Comparison of ENCODE assay signal across 19 mouse cellular contexts in the genomic region with DNA sequence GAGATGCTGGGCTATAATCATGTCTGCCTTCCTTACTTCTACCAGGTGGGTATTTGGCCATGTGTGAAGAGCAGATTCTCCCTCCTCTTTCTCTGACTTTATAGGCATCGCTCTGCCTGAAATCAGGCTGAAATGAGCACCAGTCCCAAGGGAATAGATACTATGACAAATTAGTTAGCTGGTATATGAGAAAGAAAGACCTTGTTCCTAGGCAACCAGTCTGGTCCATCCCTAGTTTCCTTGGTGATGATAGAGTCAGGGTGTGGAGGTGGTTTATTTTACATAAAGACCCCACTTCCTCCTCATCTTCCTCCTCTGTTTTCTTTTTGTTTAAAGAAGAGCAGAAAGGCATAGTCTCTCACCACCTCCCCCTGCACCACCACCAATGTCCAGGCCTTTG.
DNase-seq lines count a peak whose midpoint lies in the region; ATAC-seq and TF ChIP-seq lines count a peak whose summit lies in the region.
"Had no signal": no experiment of that assay in that cellular context is flagged by ENCODE, and none has a peak within 500 bp of the region (broad histone marks: within the 10 kb centered on the region; RNA-seq: fewer than 3 reads in every experiment).

No protein-coding gene starts in this region.

- WGBS in hindbrain, embryonic 15.5 days, result 29% methylated on average over 1 of the region's 1 CpGs
- WGBS in stomach, postnatal 0 days, result 80% methylated on average over 1 of the region's 1 CpGs

- H3K4me2 ChIP-seq in hindbrain, embryonic 15.5 days, result no peak overlapping the region
- H3K4me2 ChIP-seq in stomach, postnatal 0 days (replicated peaks; ENCODE audit: low read depth), result no peak overlapping the region
- H3K4me2 ChIP-seq: heart, embryonic 13.5 days; liver, embryonic 11.5 days; lung, embryonic 14.5 days had no signal

- no peak for TF ChIP-seq EP300 in stomach, postnatal 0 days (optimal IDR thresholded peaks at IDR 0.05)

- H3K27ac ChIP-seq in hindbrain, embryonic 15.5 days (replicated peaks), result no peak overlapping the region
- H3K27ac ChIP-seq in stomach, postnatal 0 days (replicated peaks), result no peak overlapping the region
- H3K27ac ChIP-seq: heart, embryonic 13.5 days had no signal

- H3K9me3 ChIP-seq in hindbrain, embryonic 15.5 days, result no peaks in the 10 kb centered on the region
- H3K9me3 ChIP-seq in stomach, postnatal 0 days (ENCODE audit: control insufficient read depth, low read length), result no peaks in the 10 kb centered on the region
- H3K9me3 ChIP-seq: G1E; heart, embryonic 13.5 days had no signal

- H3K4me3 ChIP-seq in hindbrain, embryonic 15.5 days, result no peak overlapping the region
- H3K4me3 ChIP-seq in stomach, postnatal 0 days (ENCODE audit: low read depth, low read length), result no peak overlapping the region
- H3K4me3 ChIP-seq: heart, embryonic 13.5 days; myocyte had no signal

- H3K9ac ChIP-seq in hindbrain, embryonic 15.5 days, result no peak overlapping the region
- H3K9ac ChIP-seq in stomach, postnatal 0 days (ENCODE audit: low read length), result no peak overlapping the region
- H3K9ac ChIP-seq: heart, embryonic 13.5 days; lung, embryonic 14.5 days had no signal

- H3K27me3 ChIP-seq in hindbrain, embryonic 15.5 days, result no peaks in the 10 kb centered on the region
- H3K27me3 ChIP-seq in stomach, postnatal 0 days (ENCODE audit: control insufficient read depth, insufficient read depth, low read length), result no peaks in the 10 kb centered on the region
- H3K27me3 ChIP-seq: heart, embryonic 13.5 days had no signal

- 0 out of 2 replicates have a peak, but pooled peaks cover 3% of the 10 kb centered on the region for H3K4me1 ChIP-seq in hindbrain, embryonic 15.5 days (replicated peaks)
- H3K4me1 ChIP-seq in stomach, postnatal 0 days (replicated peaks; ENCODE audit: control insufficient read depth, insufficient read depth), result no peaks in the 10 kb centered on the region

- peak; percentile 42; the same call in 1 of the 2 replicates for ATAC-seq in hindbrain, embryonic 15.5 days (ENCODE audit: low FRiP score, low read depth)
- no peak for ATAC-seq in stomach, postnatal 0 days (ENCODE audit: low FRiP score, low TSS enrichment)

- H3K36me3 ChIP-seq in hindbrain, embryonic 15.5 days, result no peaks in the 10 kb centered on the region
- H3K36me3 ChIP-seq in stomach, postnatal 0 days (ENCODE audit: control insufficient read depth, insufficient read depth, low read length), result no peaks in the 10 kb centered on the region
- H3K36me3 ChIP-seq: G1E; heart, embryonic 13.5 days had no signal

- peak; percentile 7 for DNase-seq in layer of hippocampus, adult 11-12 months (ENCODE audit: low spot score)
- no peak for DNase-seq in layer of hippocampus, adult 9-10 months (ENCODE audit: low spot score)
- peak; percentile 15 to 33 for DNase-seq in right cerebral cortex, adult 2 months (ENCODE audit: low spot score in 2 of 2)
- DNase-seq in right cerebral cortex, adult 18-20 months, result no peak
- no peak for DNase-seq in T-cell, adult 2 months (ENCODE audit: low spot score)
- DNase-seq in stomach, postnatal 0 days (ENCODE audit: low spot score), result no peak
- DNase-seq: adrenal gland, adult 8-10 months; cerebellum, adult 9-10 months; heart, postnatal 4 days; kidney, adult 11 months; kidney, postnatal 25 days; left cerebral cortex, postnatal 4 days; lung, embryonic 14.5 days; thymus, adult 18-20 months had no signal

- no peak for TF ChIP-seq CTCF in stomach, postnatal 0 days (IDR thresholded peaks at IDR 0.05; ENCODE audit: low read depth)

Comparison
In these comparisons a context has a peak if more than half of its experiments do, and no peak if none do; other contexts are left out.
1. DNase-seq: peak in layer of hippocampus, adult 11-12 months (single experiment) and right cerebral cortex, adult 2 months (2 of 2); none in layer of hippocampus, adult 9-10 months (single experiment), right cerebral cortex, adult 18-20 months (single experiment), T-cell, adult 2 months (single experiment) and stomach, postnatal 0 days (single experiment).